Mouse (Mus musculus) heart, embryonic 16.5 days (tissue): Measurements from ENCODE around the gene Plscr5. TPM values are rescaled to one million over a fixed set of nuclear protein-coding genes. Genes with fewer than 3 reads are reported as not detected.

Experiments used
- ATAC-seq: fragments of 200-750 bp; cut with Nextera tagmentation; replicated peaks from 2 replicates; pipeline ENCODE4 v1.8.0; 2017; ENCODE audit warnings: moderate number of reproducible peaks; ENCODE audit not compliant: insufficient read depth, low FRiP score; ENCODE audit errors: extremely low read depth
- H3K27ac ChIP-seq: fragments of 300-500 bp; sonication (generic); 2 replicates; pipeline ENCODE4 v1.5.1; 2014; ENCODE audit warnings: mild to moderate bottlenecking, low read length, control low read depth, moderate library complexity
- H3K27me3 ChIP-seq: fragments of 300-500 bp; sonication (generic); 2 replicates; pipeline ENCODE4 v1.6.1; 2014; ENCODE audit warnings: low read length, mixed read lengths; ENCODE audit not compliant: control insufficient read depth, insufficient read depth
- H3K36me3 ChIP-seq: fragments of 300-500 bp; sonication (generic); 2 replicates; pipeline ENCODE4 v1.6.1; 2014; ENCODE audit not compliant: control insufficient read depth, insufficient read depth
- H3K4me1 ChIP-seq: fragments of 300-500 bp; sonication (generic); 2 replicates; pipeline ENCODE4 v1.6.1; 2014; ENCODE audit warnings: low read length, mixed read lengths; ENCODE audit not compliant: control insufficient read depth, insufficient read depth
- H3K4me2 ChIP-seq: fragments of 300-500 bp; sonication (generic); 2 replicates; pipeline ENCODE4 v1.6.1; 2014; ENCODE audit warnings: low read depth, mild to moderate bottlenecking, control low read depth, low read length
- H3K4me3 ChIP-seq: fragments of 300-500 bp; sonication (generic); 2 replicates; pipeline ENCODE4 v1.5.1; 2014; ENCODE audit warnings: mild to moderate bottlenecking, control low read depth, low read length
- H3K9ac ChIP-seq: fragments of 300-500 bp; sonication (generic); 2 replicates; pipeline ENCODE4 v1.6.1; 2014; ENCODE audit warnings: low read length, control low read depth
- H3K9me3 ChIP-seq: fragments of 300-500 bp; sonication (generic); replicated peaks from 2 replicates; pipeline ENCODE4 v1.6.1; 2016; ENCODE audit warnings: low read length; ENCODE audit not compliant: control insufficient read depth
- WGBS: fragments of 180-500 bp; shearing (Covaris S2); extraction: QIAGEN DNeasy Blood & Tissue Kit; methylation state at CpG from one replicate; pipeline ENCODE4 v1.1.7; 2014; 5-methylcytosine and 5-hydroxymethylcytosine counted together
- polyA plus RNA-seq: library from polyadenylated mRNA; unstranded; fragments of >200 nt; fragmentation: Nextera tagmentation; extraction: Ambion mirVana; gene quantifications from 2 replicates; pipeline ENCODE4 v1.2.1, GENCODE M21; 2015

The Plscr5 gene
- polyA plus RNA-seq, 1 experiment from 2014 or later = not detected

GRCm38 (mm10) chr9:92248773-92249446 lies 56.2 kb downstream of the Plscr5 start:
- ATAC-seq = no peak
- H3K27ac ChIP-seq = no peak overlapping the region
- H3K4me1 ChIP-seq = peaks cover 14% of the 10 kb centered on the region
- no peaks in the 10 kb centered on the region for H3K36me3 ChIP-seq
- H3K27me3 ChIP-seq = no peaks in the 10 kb centered on the region
- H3K4me2 ChIP-seq = no peak overlapping the region
- H3K9me3 ChIP-seq = no peaks in the 10 kb centered on the region
- no peak overlapping the region for H3K9ac ChIP-seq
- no peak overlapping the region for H3K4me3 ChIP-seq
- WGBS = 77% methylated on average over 7 of the region's 7 CpGs

GRCm38 (mm10) chr9:92249447-92249852 lies 56.7 kb downstream of the Plscr5 start, which contains the start of gene Plscr1:
TSS of gene Plscr1 (plus strand) at chr9:92249750.
- Histone ChIP-seq H3K36me3 (no peaks in the 10 kb centered on the region), H3K4me3 (peak within 1 kb of the TSS; percentile 84), H3K4me1 (peaks cover 14% of the 10 kb centered on the region), H3K27ac (peak within 1 kb of the TSS; percentile 98), H3K9ac (peak within 1 kb of the TSS; percentile 89), H3K4me2 (peak within 1 kb of the TSS; percentile 82), H3K27me3 (no peaks in the 10 kb centered on the region), H3K9me3 (no peaks in the 10 kb centered on the region)
- no peak for ATAC-seq
- 37% methylated on average over 7 of the region's 7 CpGs for WGBS

GRCm38 (mm10) chr9:92249987-92250772 lies 57.4 kb downstream of the Plscr5 start:
- peak; percentile 93 for ATAC-seq

GRCm38 (mm10) chr9:92252718-92253117 lies 60.0 kb downstream of the Plscr5 start:
- H3K9me3 ChIP-seq = no peaks in the 10 kb centered on the region
- H3K27me3 ChIP-seq = no peaks in the 10 kb centered on the region
- H3K36me3 ChIP-seq = no peaks in the 10 kb centered on the region
- H3K4me1 ChIP-seq = peaks cover 14% of the 10 kb centered on the region
- no peak overlapping the region for H3K4me2 ChIP-seq
- H3K9ac ChIP-seq = no peak overlapping the region
- no peak overlapping the region for H3K27ac ChIP-seq
- ATAC-seq = no peak
- WGBS = 74% methylated on average over 5 of the region's 5 CpGs
- no peak overlapping the region for H3K4me3 ChIP-seq

More at GRCm38 (mm10) chr9:92249987-92250772, 57.4 kb downstream of the Plscr5 start:
- Histone ChIP-seq H3K4me2 (peak overlapping the region; percentile 82), H3K27me3 (no peaks in the 10 kb centered on the region), H3K4me3 (peak overlapping the region; percentile 84), H3K36me3 (no peaks in the 10 kb centered on the region), H3K27ac (peak overlapping the region; percentile 98), H3K4me1 (peaks cover 14% of the 10 kb centered on the region), H3K9ac (peak overlapping the region; percentile 89), H3K9me3 (no peaks in the 10 kb centered on the region)
- under 1% methylated on average over 40 of the region's 40 CpGs for WGBS

- no peak overlapping the region for H3K4me3 ChIP-seq
- H3K4me1 ChIP-seq = peaks cover 14% of the 10 kb centered on the region
- H3K27me3 ChIP-seq = no peaks in the 10 kb centered on the region
- WGBS = 87% methylated on average over 10 of the region's 10 CpGs
- no peak overlapping the region for H3K4me2 ChIP-seq
- no peak for ATAC-seq
- no peak overlapping the region for H3K9ac ChIP-seq
- H3K27ac ChIP-seq = no peak overlapping the region
- no peaks in the 10 kb centered on the region for H3K36me3 ChIP-seq
- no peaks in the 10 kb centered on the region for H3K9me3 ChIP-seq
These were observed 61.0 kb downstream of the Plscr5 start for GRCm38 (mm10) chr9:92253585-92254321.

Other genes starting within 250 kb of the Plscr5 start
- gene Plscr1, start 56.8 kb downstream of the Plscr5 start, polyA plus RNA-seq = 25.3 and 26.1 TPM in 2 replicates
- 9.3 and 11.3 TPM in 2 replicates for gene Plscr2, start 82.7 kb downstream of the Plscr5 start, polyA plus RNA-seq
- gene 1700057G04Rik, start 116.4 kb downstream of the Plscr5 start, polyA plus RNA-seq = not detected in 2 replicates